Mouse (Mus musculus) cerebellum, postnatal 36 days (tissue): Measurements from ENCODE around the gene Kcnmb4.

Experiments used
- DNase-seq, 2 experiments: peaks; one replicate each; pipeline ENCODE4 v3.0.0; 2021 to 2022; ENCODE audit warnings: mixed read lengths in 2 of 2

Kcnmb4 gene

GRCm38 (mm10) chr10:116450621-116451020, 23.1 kb downstream of the Kcnmb4 start:
- no peak for DNase-seq

- DNase-seq, result no peak
These were observed 25.5 kb downstream of the Kcnmb4 start for GRCm38 (mm10) chr10:116448166-116448565.

GRCm38 (mm10) chr10:116447176-116447575, 26.5 kb downstream of the Kcnmb4 start:
- no peak for DNase-seq

GRCm38 (mm10) chr10:116446040-116446439, 27.6 kb downstream of the Kcnmb4 start:
- DNase-seq, result no peak

DNA sequence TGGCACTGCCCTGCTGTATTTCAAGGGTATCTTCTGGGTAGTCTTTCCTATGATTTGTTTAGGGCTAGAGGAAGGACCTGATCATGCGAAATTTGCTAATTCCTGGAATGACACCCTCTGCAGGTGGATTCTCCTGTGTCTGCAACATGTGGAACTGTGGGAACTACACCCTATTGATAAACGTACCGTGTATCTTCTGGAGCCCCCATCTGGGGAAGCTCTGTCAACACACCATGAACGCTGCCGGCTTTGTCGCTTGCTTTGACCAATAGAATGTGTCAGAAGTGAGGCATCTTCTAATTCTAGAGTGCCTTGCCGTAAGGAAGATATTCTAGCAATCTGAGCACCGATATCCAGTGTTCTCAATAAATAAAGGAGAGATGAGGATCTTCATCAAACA, 28.9 kb downstream of the Kcnmb4 start:
- DNase-seq, result no peak

DNA sequence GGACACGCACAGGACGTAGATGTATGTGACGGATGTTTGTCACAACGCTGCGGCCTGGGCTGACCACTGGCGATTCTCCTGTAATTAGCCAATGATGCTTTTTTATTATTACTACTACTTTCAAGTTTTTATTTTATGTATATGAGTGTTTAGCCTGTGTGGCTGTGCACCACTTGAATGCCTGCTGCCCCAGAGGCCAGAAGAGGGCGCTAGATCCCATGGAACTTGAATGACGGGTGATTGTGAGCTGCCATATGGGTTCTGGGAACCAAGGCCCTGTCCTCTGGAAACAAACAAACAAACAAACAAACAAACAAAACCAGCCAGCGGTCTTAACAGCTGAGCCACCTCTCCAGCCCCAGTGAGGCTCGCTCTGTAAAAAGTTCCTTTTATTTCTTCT, 29.3 kb downstream of the Kcnmb4 start:
- DNase-seq, result no peak

DNA sequence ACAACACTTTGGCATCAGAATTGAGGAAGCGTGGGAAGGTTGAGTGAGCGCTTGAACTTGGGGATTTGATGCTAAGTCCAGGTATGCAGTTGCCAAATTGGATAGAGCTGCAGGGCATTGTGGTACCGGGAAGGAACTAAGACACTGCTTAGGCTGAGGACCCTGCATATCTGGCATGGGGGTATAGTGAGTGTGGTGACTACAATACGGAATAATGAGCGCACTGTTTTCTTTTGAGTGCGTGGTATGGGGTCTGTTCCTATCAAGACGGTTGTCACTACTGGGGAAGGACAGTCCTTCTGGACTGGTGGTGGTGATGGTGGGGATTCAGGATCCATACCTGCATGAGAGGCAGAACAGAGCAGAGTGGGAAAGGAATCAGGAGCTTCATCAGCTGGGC, 32.7 kb downstream of the Kcnmb4 start:
- no peak for DNase-seq

- DNase-seq, result no peak
These were observed 33.6 kb downstream of the Kcnmb4 start for GRCm38 (mm10) chr10:116440088-116440487.

- no peak for DNase-seq
These were observed 38.2 kb downstream of the Kcnmb4 start for GRCm38 (mm10) chr10:116435455-116435854.

GRCm38 (mm10) chr10:116432421-116432820, 41.3 kb downstream of the Kcnmb4 start:
- no peak for DNase-seq

DNA sequence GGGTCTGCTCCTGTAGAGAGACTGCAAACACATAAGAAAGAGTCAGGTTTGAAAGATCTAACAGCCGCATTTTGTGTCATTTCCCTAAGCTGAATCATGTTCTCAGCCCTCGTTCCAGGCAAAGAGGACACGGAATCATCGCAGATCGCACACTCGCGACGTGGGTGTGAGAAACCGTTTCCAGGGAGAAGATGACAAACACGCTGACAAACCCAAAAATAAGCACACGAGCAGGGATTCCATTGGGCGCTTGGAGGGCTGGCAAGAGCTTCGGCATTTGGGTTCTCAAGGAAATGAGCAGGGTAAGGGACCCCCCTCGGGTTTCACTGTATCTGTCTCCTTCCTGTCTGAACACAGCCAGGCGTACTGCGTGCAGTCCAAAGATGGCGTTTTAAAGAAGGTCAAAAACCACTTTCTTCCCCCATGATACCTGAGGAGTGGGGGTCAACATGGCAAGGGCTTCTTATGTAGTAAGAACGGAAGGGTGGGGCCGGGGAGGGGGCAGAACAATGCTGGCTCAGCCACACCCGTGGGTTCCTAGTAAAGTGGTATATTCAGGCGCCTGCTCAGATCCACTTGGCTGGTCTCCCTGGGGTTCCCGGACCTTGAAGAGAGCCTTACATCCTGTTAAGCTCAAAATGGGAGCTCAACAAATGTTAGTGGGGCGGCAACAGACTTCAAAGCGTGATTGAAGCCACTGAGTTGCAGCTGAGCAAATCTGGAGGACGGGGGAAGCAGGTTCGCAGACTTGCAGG, 45.5 kb downstream of the Kcnmb4 start:
- no peak for DNase-seq

DNA sequence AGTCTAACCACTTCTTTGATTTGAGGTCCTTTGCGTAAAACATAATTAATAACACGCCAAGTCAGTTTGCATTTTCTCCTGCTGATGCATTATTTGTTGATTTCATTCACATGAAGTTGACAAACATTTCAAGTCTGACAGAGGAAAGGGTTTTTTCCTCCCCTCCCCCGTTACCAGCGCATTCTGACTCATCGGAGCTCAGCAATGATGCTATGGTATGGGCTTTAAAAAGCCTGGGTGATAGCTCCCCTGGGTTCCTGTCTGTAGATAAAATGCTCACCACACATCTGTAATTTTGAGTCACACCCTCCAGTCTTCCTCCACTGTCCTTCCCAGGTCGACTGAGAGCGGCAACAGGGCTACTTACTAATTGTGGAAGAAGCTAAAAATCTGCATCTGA, 47.5 kb downstream of the Kcnmb4 start:
- no peak for DNase-seq

DNA sequence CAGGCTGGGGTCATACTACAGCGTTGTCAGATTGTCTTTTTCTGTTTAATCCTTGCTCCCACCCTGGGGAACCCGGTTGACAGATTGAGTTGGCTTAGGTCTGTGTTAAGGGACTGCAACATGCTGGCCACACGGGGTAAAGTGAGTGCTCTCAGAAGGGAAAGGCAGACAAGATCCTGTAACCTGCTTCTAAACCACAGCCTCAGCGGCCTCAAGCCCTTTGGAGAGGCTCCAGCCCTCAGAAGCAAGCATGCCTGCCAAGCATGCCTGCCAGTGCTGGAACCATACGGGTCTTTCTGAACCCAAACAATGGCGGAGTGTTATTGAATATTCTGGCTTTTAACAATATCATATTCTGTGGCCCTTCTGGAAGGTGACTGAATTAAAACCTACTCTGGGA, 48.8 kb downstream of the Kcnmb4 start:
- DNase-seq, result peak; percentile 37 to 44

DNA sequence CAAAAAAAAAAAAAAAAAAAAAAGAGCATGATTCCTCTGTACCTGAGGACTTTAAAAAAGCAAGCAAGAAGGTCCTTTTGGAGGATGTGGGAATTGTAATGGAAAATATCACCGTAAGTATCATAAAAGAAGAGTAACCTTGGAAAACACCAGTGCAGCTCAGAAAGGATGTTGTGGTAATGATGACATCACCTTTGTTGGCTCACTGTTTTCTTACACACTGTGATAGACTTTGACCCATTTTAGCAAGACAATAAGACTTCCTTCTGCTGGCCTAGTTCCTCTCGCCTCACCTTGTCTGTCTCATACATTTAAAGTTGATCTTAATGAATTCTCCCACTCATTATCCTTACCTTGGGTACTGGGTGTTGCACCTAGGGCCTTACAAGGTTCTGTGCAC, 51.1 kb downstream of the Kcnmb4 start:
- DNase-seq, result no peak

- DNase-seq, result no peak
These were observed 52.7 kb downstream of the Kcnmb4 start for GRCm38 (mm10) chr10:116420976-116421375.

GRCm38 (mm10) chr10:116418121-116418726, 55.5 kb downstream of the Kcnmb4 start:
- no peak for DNase-seq

DNA sequence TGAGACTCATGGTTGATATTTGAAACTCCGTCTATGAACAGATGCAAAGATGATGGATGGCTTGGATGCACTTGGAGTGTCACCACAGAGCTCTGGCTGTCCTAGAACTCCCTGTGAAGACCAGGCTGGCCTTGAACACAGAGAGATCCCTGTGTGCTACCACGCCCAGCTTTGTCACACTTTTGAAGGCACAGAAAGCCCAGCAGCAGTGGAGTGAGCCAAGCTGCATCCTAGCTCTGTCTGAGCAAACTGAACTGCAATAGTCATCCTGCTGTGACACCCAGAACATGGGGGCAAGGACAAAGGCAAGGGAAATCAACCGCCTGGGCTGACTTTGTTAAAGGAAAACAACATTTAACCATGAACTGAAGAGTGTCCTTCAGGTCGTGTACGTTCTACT, 57.0 kb downstream of the Kcnmb4 start:
- no peak for DNase-seq

- DNase-seq, result no peak
These were observed 57.5 kb downstream of the Kcnmb4 start for GRCm38 (mm10) chr10:116416142-116416541.

GRCm38 (mm10) chr10:116410826-116411225, 62.9 kb downstream of the Kcnmb4 start:
- DNase-seq, result no peak

- no peak for DNase-seq
These were observed 65.9 kb downstream of the Kcnmb4 start for GRCm38 (mm10) chr10:116407684-116408359.

DNA sequence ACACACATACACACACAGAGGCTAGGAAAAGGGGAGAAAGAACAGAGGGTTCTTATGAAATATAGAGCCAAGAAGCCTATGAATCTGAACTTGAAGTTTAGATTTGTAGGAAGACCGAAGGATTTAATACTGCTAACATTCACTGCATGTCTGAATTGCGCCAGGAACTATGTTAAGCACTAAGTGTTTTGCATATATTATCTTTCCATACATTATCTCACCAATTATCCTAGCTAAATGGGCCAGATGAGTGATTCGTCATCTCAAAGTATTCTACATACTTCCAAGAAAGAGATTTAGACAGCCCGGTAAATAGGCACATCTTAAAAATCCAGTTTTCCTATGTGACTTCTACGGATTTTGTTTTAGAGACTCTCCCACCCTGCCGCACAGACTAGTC, 68.7 kb downstream of the Kcnmb4 start:
- no peak for DNase-seq

GRCm38 (mm10) chr10:116403679-116404078, 70.0 kb downstream of the Kcnmb4 start:
- no peak for DNase-seq

DNA sequence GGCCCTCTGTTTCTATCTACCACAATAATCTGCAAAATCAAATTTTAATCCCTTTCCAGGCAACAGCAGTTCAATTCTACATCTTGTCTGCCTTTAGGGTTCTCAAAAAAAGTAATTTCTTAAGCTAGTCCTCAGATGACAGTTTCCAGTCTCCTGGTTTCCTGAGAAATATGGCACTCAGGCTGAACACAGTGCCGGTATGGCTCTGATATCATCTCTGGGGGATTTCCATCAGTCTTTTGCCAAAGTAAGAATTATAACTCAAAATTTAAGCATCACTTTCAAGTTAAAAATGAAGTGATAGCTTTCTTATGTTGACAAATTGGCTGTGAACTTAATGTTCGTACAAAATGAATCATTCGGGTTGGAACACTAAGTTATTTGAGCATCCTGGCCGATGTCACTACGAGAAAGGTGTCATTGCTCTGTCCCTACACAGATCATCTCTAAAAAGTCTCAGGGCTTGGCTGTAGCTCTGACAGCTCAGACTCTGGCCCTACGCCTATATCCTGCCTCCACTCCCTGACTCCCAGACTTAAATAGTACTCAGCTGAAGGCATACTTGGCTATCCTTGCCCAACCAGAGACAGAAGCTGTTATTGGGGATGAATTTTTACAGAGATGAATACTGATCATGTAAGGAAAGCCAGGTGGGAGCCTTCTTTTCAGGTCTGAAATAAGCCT, 70.8 kb downstream of the Kcnmb4 start:
- peak in 1 of 2 experiments; percentile 25 for DNase-seq
